Mouse (Mus musculus) stomach, postnatal 0 days (tissue): Measurements from ENCODE around the gene Chd4. TPM values are rescaled to one million over a fixed set of nuclear protein-coding genes. Genes with fewer than 3 reads are reported as not detected.
"Not testable (repeated sequence)": the region's sequence is repeated elsewhere in the genome, so short reads cannot be mapped to it uniquely, and the experiment has no call there.

Experiments used
- ATAC-seq: fragments of 200-750 bp; cut with Nextera tagmentation; 2 replicates; pipeline ENCODE4 v1.8.0; 2017; ENCODE audit not compliant: low FRiP score, low TSS enrichment
- DNase-seq: peaks from one replicate; pipeline ENCODE4 v3.0.0-alpha.2; 2016; ENCODE audit warnings: low spot score
- H3K27ac ChIP-seq: fragments of 300-500 bp; sonication (generic); replicated peaks from 2 replicates; pipeline ENCODE4 v1.5.1; 2014; ENCODE audit warnings: mild to moderate bottlenecking, control low read depth
- H3K27me3 ChIP-seq: fragments of 300-500 bp; sonication (generic); 2 replicates; pipeline ENCODE4 v1.6.1; 2014; ENCODE audit warnings: low read length; ENCODE audit not compliant: control insufficient read depth, insufficient read depth
- H3K36me3 ChIP-seq: fragments of 300-500 bp; sonication (generic); 2 replicates; pipeline ENCODE4 v1.6.1; 2014; ENCODE audit warnings: low read length, mixed read lengths; ENCODE audit not compliant: control insufficient read depth, insufficient read depth
- H3K4me1 ChIP-seq: fragments of 300-500 bp; sonication (generic); replicated peaks from 2 replicates; pipeline ENCODE4 v1.6.1; 2014; ENCODE audit warnings: antibody characterized with exemption; ENCODE audit not compliant: control insufficient read depth, insufficient read depth
- H3K4me2 ChIP-seq: fragments of 300-500 bp; sonication (generic); replicated peaks from 2 replicates; pipeline ENCODE4 v1.6.1; 2014; ENCODE audit warnings: low read depth, mild to moderate bottlenecking, control low read depth, moderate library complexity
- H3K4me3 ChIP-seq: fragments of 300-500 bp; sonication (generic); 2 replicates; pipeline ENCODE4 v1.5.1; 2014; ENCODE audit warnings: low read depth, low read length, control low read depth
- H3K9ac ChIP-seq: fragments of 300-500 bp; sonication (generic); 2 replicates; pipeline ENCODE4 v1.6.1; 2014; ENCODE audit warnings: mild to moderate bottlenecking, low read length, control low read depth, mixed read lengths
- H3K9me3 ChIP-seq: fragments of 300-500 bp; sonication (generic); 2 replicates; pipeline ENCODE4 v1.6.1; 2016; ENCODE audit warnings: low read length; ENCODE audit not compliant: control insufficient read depth
- CTCF ChIP-seq: IDR thresholded peaks from 2 replicates; pipeline ENCODE4 v1.5.1; 2016; ENCODE audit warnings: antibody characterized with exemption, low read depth, mild to moderate bottlenecking, moderate library complexity
- EP300 ChIP-seq: optimal IDR thresholded peaks from 2 replicates; pipeline ENCODE3; 2016; ENCODE audit warnings: antibody characterized with exemption
- WGBS: fragments of 180-500 bp; shearing (Covaris S2); extraction: QIAGEN DNeasy Blood & Tissue Kit; methylation state at CpG from one replicate; pipeline ENCODE4 v1.1.7; 2014; 5-methylcytosine and 5-hydroxymethylcytosine counted together
- polyA plus RNA-seq: library from polyadenylated mRNA; unstranded; fragments of >200 nt; fragmentation: Nextera tagmentation; extraction: Ambion mirVana; gene quantifications from 2 replicates; pipeline ENCODE4 v1.2.1, GENCODE M21; 2015

The Chd4 gene
- polyA plus RNA-seq, 1 experiment from 2014 or later, result 36.6 TPM

DNA sequence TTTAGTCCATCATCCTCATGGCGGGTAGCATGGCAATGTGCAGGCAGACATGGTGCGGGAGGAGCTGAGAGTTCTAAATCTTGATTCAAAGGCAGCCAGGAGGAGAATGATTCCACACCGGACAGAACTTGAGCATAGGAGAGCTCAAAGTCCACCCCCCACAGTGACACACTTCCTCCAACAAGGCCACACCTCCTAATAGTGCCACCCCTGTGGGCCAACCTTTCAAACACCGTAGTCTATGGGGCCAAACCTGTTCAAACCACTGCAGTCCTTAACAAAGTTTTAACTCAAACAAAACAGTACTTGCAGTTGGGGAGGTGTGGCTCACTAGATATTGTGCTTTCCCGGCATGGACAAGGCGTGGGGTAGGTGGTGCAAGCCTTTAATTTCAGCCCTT lies 31.9 kb upstream of the Chd4 start:
- no peaks in the 10 kb centered on the region for H3K27me3 ChIP-seq
- no peak for TF ChIP-seq EP300
- no peak for TF ChIP-seq CTCF
- H3K9me3 ChIP-seq, result no peaks in the 10 kb centered on the region
- no peaks in the 10 kb centered on the region for H3K4me1 ChIP-seq
- peak; percentile 46 for DNase-seq
- H3K4me3 ChIP-seq, result no peak overlapping the region
- peak; percentile 64 for ATAC-seq
- 71% methylated on average over 6 of the region's 6 CpGs for WGBS
- no peak overlapping the region for H3K9ac ChIP-seq
- no peak overlapping the region for H3K27ac ChIP-seq
- H3K36me3 ChIP-seq, result no peaks in the 10 kb centered on the region
- no peak overlapping the region for H3K4me2 ChIP-seq

DNA sequence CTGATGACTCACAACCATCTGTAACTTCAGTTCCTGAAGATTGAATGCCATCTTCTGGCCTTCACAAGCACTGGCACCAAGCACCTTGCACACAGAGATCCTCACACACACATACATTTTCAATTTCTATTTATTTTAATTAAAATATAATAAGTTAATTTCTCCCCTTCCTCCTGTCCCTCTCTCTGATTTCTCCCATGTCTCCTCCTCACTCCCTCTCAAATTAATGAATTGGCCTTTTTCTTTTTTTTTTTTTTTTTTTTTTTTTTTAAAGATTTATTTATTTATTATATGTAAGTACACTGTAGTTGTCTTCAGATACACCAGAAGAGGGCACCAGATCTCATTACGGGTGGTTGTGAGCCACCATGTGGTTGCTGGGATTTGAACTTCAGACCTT lies 30.6 kb upstream of the Chd4 start:
- H3K9ac ChIP-seq, H3K27me3 ChIP-seq, H3K36me3 ChIP-seq, H3K27ac ChIP-seq, H3K4me2 ChIP-seq, H3K9me3 ChIP-seq, ATAC-seq, DNase-seq, H3K4me3 ChIP-seq, H3K4me1 ChIP-seq: not testable (repeated sequence)
- WGBS, result no CpG with 5 or more reads among the region's 1 CpGs

DNA sequence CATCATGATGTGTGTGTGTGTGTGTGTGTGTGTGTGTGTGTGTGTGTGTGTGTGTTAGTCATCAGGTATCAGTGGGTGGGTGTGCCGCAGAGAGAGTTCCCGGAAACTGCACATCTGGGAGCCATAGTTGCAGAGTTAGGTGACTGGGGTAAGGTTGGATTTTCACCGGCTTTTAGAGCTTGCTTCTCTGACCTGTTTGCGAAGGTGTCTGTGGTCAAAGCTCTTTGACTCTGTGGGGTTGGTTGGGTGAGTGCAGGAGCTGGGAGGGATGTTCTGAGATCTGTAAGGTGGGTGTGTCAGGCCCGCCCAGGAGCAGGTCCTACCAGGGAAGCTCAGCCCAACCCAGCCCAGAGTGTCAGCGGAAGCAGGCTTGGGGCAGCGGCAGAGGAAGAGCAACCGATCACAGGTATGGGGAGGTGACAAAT lies 28.2 kb upstream of the Chd4 start, which contains the start of gene Lpar5:
Lpar5 (plus strand) TSS at position 350 of the 425 bp plus-strand sequence.
- peak; percentile 68 for ATAC-seq
- Histone ChIP-seq H3K4me3 (peak within 1 kb of the TSS; percentile 15; the same call in 1 of the 2 replicates), H3K9ac (peak within 1 kb of the TSS; percentile 27; the same call in 1 of the 2 replicates), H3K4me1 (no peaks in the 10 kb centered on the region), H3K4me2 (peak within 1 kb of the TSS; percentile 40), H3K9me3 (no peaks in the 10 kb centered on the region), H3K27ac (peak within 1 kb of the TSS; percentile 75), H3K27me3 (no peaks in the 10 kb centered on the region), H3K36me3 (no peaks in the 10 kb centered on the region)
- DNase-seq, result peak; percentile 59
- WGBS, result 35% methylated on average over 8 of the region's 8 CpGs
- TF ChIP-seq CTCF (no peak), EP300 (no peak)

DNA sequence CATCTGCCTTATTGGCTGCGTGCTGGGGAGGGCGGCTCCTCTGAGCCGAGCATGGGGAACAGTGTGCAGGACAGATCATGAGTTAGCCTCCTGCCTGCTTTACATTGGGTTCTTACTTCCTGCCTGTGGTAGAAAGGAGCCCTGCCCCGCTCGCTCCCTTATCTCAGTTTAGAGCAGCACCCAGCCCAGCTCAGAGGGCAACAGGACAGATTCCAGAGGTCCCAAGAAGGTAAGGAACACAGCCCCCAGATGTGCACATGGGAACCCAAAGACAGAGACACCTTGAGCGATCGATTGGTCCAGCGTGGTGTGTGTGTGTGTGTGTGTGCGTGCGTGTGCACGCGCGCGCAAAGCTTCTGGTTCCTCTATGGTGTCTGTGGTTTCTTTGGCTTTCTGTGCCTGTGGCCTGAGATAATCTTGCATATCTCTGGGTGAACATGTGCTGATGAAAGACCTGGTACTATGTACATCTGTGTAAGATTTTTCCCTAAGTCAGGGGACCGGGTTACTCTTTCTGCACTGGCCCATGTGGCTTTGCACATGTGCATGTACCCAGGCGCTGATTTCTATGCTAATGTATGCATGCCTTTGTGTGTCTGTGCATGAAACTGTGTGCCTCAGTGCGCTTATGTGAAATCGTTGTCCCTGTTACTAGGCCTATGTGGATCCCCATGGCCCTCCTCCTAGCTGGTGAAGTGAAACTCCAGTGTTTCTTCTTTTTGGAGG lies 24.4 kb upstream of the Chd4 start:
- Histone ChIP-seq H3K27ac (peak overlapping the region; percentile 63), H3K9me3 (no peaks in the 10 kb centered on the region), H3K9ac (no peak overlapping the region), H3K4me2 (no peak overlapping the region; the same call in 1 of the 2 replicates), H3K36me3 (no peaks in the 10 kb centered on the region), H3K4me1 (no peaks in the 10 kb centered on the region), H3K4me3 (no peak overlapping the region), H3K27me3 (no peaks in the 10 kb centered on the region)
- ATAC-seq (peak; percentile 82), DNase-seq (peak; percentile 74)
- WGBS, result 64% methylated on average over 18 of the region's 18 CpGs
- TF ChIP-seq CTCF, result no peak
- no peak for TF ChIP-seq EP300

DNA sequence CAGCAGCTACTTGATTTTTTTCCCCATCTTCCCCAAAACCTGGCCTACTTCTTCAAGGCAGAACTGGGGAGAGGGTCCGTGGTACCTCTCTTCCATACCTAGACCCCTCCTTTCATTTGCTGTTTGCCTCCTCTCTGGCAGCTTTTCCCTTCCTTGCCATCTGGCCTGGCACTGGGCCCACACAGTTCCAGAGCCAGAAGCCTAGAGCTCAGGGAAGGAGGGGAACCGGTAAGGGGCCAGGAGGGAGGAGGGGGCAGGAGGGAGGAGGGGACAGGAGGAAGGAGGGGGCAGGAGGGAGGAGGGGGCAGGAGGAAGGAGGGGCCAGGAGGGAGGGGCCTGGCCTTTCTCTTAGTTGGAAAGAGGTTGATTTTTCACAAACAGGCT lies 23.9 kb upstream of the Chd4 start:
- Histone ChIP-seq H3K4me3 (no peak overlapping the region), H3K27me3 (no peaks in the 10 kb centered on the region), H3K4me2 (no peak overlapping the region), H3K9ac (no peak overlapping the region), H3K9me3 (no peaks in the 10 kb centered on the region), H3K27ac (peak overlapping the region; percentile 63), H3K36me3 (no peaks in the 10 kb centered on the region), H3K4me1 (no peaks in the 10 kb centered on the region)
- ATAC-seq (no peak), DNase-seq (peak; percentile 67)
- TF ChIP-seq CTCF, result no peak
- TF ChIP-seq EP300, result no peak
- 8% methylated on average over 2 of the region's 2 CpGs for WGBS

DNA sequence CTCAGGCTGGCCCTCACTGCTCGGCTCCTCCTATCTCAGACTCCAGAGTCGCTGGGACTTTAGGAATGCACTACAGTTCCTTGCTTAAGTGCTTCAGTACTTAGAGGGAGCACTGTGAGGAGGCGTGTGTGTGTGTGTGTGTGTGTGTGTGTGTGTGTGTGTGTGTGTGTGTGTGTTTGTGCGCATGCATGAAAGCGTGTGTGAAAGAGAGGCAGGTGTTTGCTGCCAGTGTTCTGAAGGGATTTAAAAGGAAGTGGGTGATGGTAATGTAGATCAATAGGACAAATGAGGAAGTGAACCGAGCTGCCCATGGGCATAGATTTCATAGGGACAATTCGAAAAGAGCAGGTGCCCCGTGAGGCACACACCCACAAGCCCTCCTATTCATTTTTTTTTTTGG lies 22.0 kb upstream of the Chd4 start:
- H3K4me3 ChIP-seq, result no peak overlapping the region
- H3K27me3 ChIP-seq, result no peaks in the 10 kb centered on the region
- no peak overlapping the region for H3K9ac ChIP-seq
- 68% methylated on average over 8 of the region's 8 CpGs for WGBS
- ATAC-seq (no peak), DNase-seq (no peak)
- H3K4me2 ChIP-seq, result no peak overlapping the region
- no peaks in the 10 kb centered on the region for H3K36me3 ChIP-seq
- TF ChIP-seq CTCF, result no peak
- no peak for TF ChIP-seq EP300
- no peaks in the 10 kb centered on the region for H3K9me3 ChIP-seq
- no peak overlapping the region for H3K27ac ChIP-seq
- no peaks in the 10 kb centered on the region for H3K4me1 ChIP-seq
